Mouse (Mus musculus): ENCODE data around the gene Ralbp1. TPM values are rescaled to one million over a fixed set of nuclear protein-coding genes. Genes with fewer than 3 reads are reported as not detected.

Gene Ralbp1
- polyA plus RNA-seq, 1 experiment from 2014 or later, result 35.4 TPM

- peaks cover 2% of the 10 kb centered on the region; the same call in 1 of the 2 replicates for H3K4me1 ChIP-seq (replicated peaks; ENCODE audit: control insufficient read depth, insufficient read depth, low read length)
- no peak overlapping the region for H3K9ac ChIP-seq (ENCODE audit: low read length)
- no peaks in the 10 kb centered on the region for H3K27me3 ChIP-seq (ENCODE audit: control insufficient read depth, insufficient read depth, low read length)
- no peak overlapping the region for H3K27ac ChIP-seq (ENCODE audit: low read depth, low read length)
- DNase-seq (ENCODE audit: low spot score) (peak; percentile 86), ATAC-seq (replicated peaks; ENCODE audit: low FRiP score) (no peak)
- H3K9me3 ChIP-seq (ENCODE audit: control insufficient read depth, low read length), result no peaks in the 10 kb centered on the region
- no peaks in the 10 kb centered on the region; the same call in 1 of the 2 replicates for H3K36me3 ChIP-seq (ENCODE audit: control insufficient read depth, insufficient read depth, low read length)
- no peak overlapping the region for H3K4me3 ChIP-seq (ENCODE audit: low read depth, low read length)
- 45% methylated on average over 4 of the region's 4 CpGs for WGBS
- H3K4me2 ChIP-seq (ENCODE audit: low read depth, low read length, severe bottlenecking), result no peak overlapping the region
These were observed 15.5 kb downstream of the Ralbp1 start for GRCm38 (mm10) chr17:65870146-65870545.

- 92% methylated on average over 10 of the region's 10 CpGs for WGBS
- Histone ChIP-seq H3K27me3 (ENCODE audit: control insufficient read depth, insufficient read depth, low read length) (no peaks in the 10 kb centered on the region), H3K4me3 (ENCODE audit: low read depth, low read length) (no peak overlapping the region), H3K36me3 (ENCODE audit: control insufficient read depth, insufficient read depth, low read length) (no peaks in the 10 kb centered on the region; the same call in 1 of the 2 replicates), H3K4me2 (ENCODE audit: low read depth, low read length, severe bottlenecking) (no peak overlapping the region), H3K9ac (ENCODE audit: low read length) (no peak overlapping the region), H3K4me1 (replicated peaks; ENCODE audit: control insufficient read depth, insufficient read depth, low read length) (peaks cover 2% of the 10 kb centered on the region; the same call in 1 of the 2 replicates), H3K9me3 (ENCODE audit: control insufficient read depth, low read length) (no peaks in the 10 kb centered on the region), H3K27ac (ENCODE audit: low read depth, low read length) (no peak overlapping the region)
- DNase-seq (ENCODE audit: low spot score) (no peak), ATAC-seq (replicated peaks; ENCODE audit: low FRiP score) (no peak)
These were observed 15.9 kb downstream of the Ralbp1 start for GRCm38 (mm10) chr17:65869720-65870119.

- peaks cover 2% of the 10 kb centered on the region; the same call in 1 of the 2 replicates for H3K4me1 ChIP-seq (replicated peaks; ENCODE audit: control insufficient read depth, insufficient read depth, low read length)
- WGBS, result 89% methylated on average over 5 of the region's 5 CpGs
- H3K4me3 ChIP-seq (ENCODE audit: low read depth, low read length), result no peak overlapping the region
- H3K36me3 ChIP-seq (ENCODE audit: control insufficient read depth, insufficient read depth, low read length), result no peaks in the 10 kb centered on the region; the same call in 1 of the 2 replicates
- H3K27me3 ChIP-seq (ENCODE audit: control insufficient read depth, insufficient read depth, low read length), result no peaks in the 10 kb centered on the region
- H3K4me2 ChIP-seq (ENCODE audit: low read depth, low read length, severe bottlenecking), result no peak overlapping the region
- no peak overlapping the region for H3K27ac ChIP-seq (ENCODE audit: low read depth, low read length)
- H3K9ac ChIP-seq (ENCODE audit: low read length), result no peak overlapping the region
- H3K9me3 ChIP-seq (ENCODE audit: control insufficient read depth, low read length), result no peaks in the 10 kb centered on the region
- ATAC-seq (replicated peaks; ENCODE audit: low FRiP score) (no peak), DNase-seq (ENCODE audit: low spot score) (no peak)
These were observed 17.6 kb downstream of the Ralbp1 start for GRCm38 (mm10) chr17:65867996-65868395.

- DNase-seq (ENCODE audit: low spot score) (no peak), ATAC-seq (replicated peaks; ENCODE audit: low FRiP score) (no peak)
- H3K36me3 ChIP-seq (ENCODE audit: control insufficient read depth, insufficient read depth, low read length), result no peaks in the 10 kb centered on the region; the same call in 1 of the 2 replicates
- no peak overlapping the region for H3K4me2 ChIP-seq (ENCODE audit: low read depth, low read length, severe bottlenecking)
- no peaks in the 10 kb centered on the region for H3K4me1 ChIP-seq (replicated peaks; ENCODE audit: control insufficient read depth, insufficient read depth, low read length)
- no peak overlapping the region for H3K27ac ChIP-seq (ENCODE audit: low read depth, low read length)
- H3K4me3 ChIP-seq (ENCODE audit: low read depth, low read length), result no peak overlapping the region
- WGBS, result 87% methylated on average over 3 of the region's 3 CpGs
- H3K9me3 ChIP-seq (ENCODE audit: control insufficient read depth, low read length), result no peaks in the 10 kb centered on the region
- H3K9ac ChIP-seq (ENCODE audit: low read length), result no peak overlapping the region
- H3K27me3 ChIP-seq (ENCODE audit: control insufficient read depth, insufficient read depth, low read length), result no peaks in the 10 kb centered on the region
These were observed 19.4 kb downstream of the Ralbp1 start for GRCm38 (mm10) chr17:65866201-65866600.

GRCm38 (mm10) chr17:65865265-65865664 is 20.3 kb downstream of the Ralbp1 start:
- Histone ChIP-seq H3K27me3 (ENCODE audit: control insufficient read depth, insufficient read depth, low read length) (no peaks in the 10 kb centered on the region), H3K4me3 (ENCODE audit: low read depth, low read length) (no peak overlapping the region), H3K36me3 (ENCODE audit: control insufficient read depth, insufficient read depth, low read length) (no peaks in the 10 kb centered on the region; the same call in 1 of the 2 replicates), H3K4me2 (ENCODE audit: low read depth, low read length, severe bottlenecking) (no peak overlapping the region), H3K4me1 (replicated peaks; ENCODE audit: control insufficient read depth, insufficient read depth, low read length) (no peaks in the 10 kb centered on the region), H3K27ac (ENCODE audit: low read depth, low read length) (no peak overlapping the region), H3K9me3 (ENCODE audit: control insufficient read depth, low read length) (no peaks in the 10 kb centered on the region), H3K9ac (ENCODE audit: low read length) (no peak overlapping the region)
- DNase-seq (ENCODE audit: low spot score) (no peak), ATAC-seq (replicated peaks; ENCODE audit: low FRiP score) (no peak)

- no peak overlapping the region for H3K4me2 ChIP-seq (ENCODE audit: low read depth, low read length, severe bottlenecking)
These were observed 20.9 kb downstream of the Ralbp1 start for GRCm38 (mm10) chr17:65864742-65865141.

GRCm38 (mm10) chr17:65863830-65864229 is 21.8 kb downstream of the Ralbp1 start:
- H3K9ac ChIP-seq (ENCODE audit: low read length), result no peak overlapping the region
- 96% methylated on average over 12 of the region's 12 CpGs for WGBS
- no peaks in the 10 kb centered on the region for H3K9me3 ChIP-seq (ENCODE audit: control insufficient read depth, low read length)
- no peak for DNase-seq (ENCODE audit: low spot score)
- H3K27me3 ChIP-seq (ENCODE audit: control insufficient read depth, insufficient read depth, low read length), result no peaks in the 10 kb centered on the region
- no peak for ATAC-seq (replicated peaks; ENCODE audit: low FRiP score)
- no peak overlapping the region for H3K27ac ChIP-seq (ENCODE audit: low read depth, low read length)
- H3K4me3 ChIP-seq (ENCODE audit: low read depth, low read length), result no peak overlapping the region
- H3K36me3 ChIP-seq (ENCODE audit: control insufficient read depth, insufficient read depth, low read length), result no peaks in the 10 kb centered on the region; the same call in 1 of the 2 replicates
- no peak overlapping the region for H3K4me2 ChIP-seq (ENCODE audit: low read depth, low read length, severe bottlenecking)
- no peaks in the 10 kb centered on the region for H3K4me1 ChIP-seq (replicated peaks; ENCODE audit: control insufficient read depth, insufficient read depth, low read length)

More at GRCm38 (mm10) chr17:65864742-65865141, 20.9 kb downstream of the Ralbp1 start:
- ATAC-seq (replicated peaks; ENCODE audit: low FRiP score) (0 out of 2 replicates have a peak, but pooled peaks have one; percentile 33), DNase-seq (ENCODE audit: low spot score) (no peak)
- Histone ChIP-seq H3K4me1 (replicated peaks; ENCODE audit: control insufficient read depth, insufficient read depth, low read length) (no peaks in the 10 kb centered on the region), H3K27ac (ENCODE audit: low read depth, low read length) (no peak overlapping the region), H3K9ac (ENCODE audit: low read length) (no peak overlapping the region), H3K4me3 (ENCODE audit: low read depth, low read length) (no peak overlapping the region), H3K36me3 (ENCODE audit: control insufficient read depth, insufficient read depth, low read length) (no peaks in the 10 kb centered on the region; the same call in 1 of the 2 replicates), H3K27me3 (ENCODE audit: control insufficient read depth, insufficient read depth, low read length) (no peaks in the 10 kb centered on the region), H3K9me3 (ENCODE audit: control insufficient read depth, low read length) (no peaks in the 10 kb centered on the region)
- WGBS, result 47% methylated on average over 4 of the region's 4 CpGs

GRCm38 (mm10) chr17:65862579-65862978 is 23.0 kb downstream of the Ralbp1 start:
- no peaks in the 10 kb centered on the region for H3K27me3 ChIP-seq (ENCODE audit: control insufficient read depth, insufficient read depth, low read length)
- H3K9me3 ChIP-seq (ENCODE audit: control insufficient read depth, low read length), result no peaks in the 10 kb centered on the region
- peak; percentile 68 for DNase-seq (ENCODE audit: low spot score)
- no peak for ATAC-seq (replicated peaks; ENCODE audit: low FRiP score)
- 54% methylated on average over 4 of the region's 4 CpGs for WGBS
- no peak overlapping the region for H3K4me3 ChIP-seq (ENCODE audit: low read depth, low read length)
- H3K36me3 ChIP-seq (ENCODE audit: control insufficient read depth, insufficient read depth, low read length), result no peaks in the 10 kb centered on the region; the same call in 1 of the 2 replicates
- H3K4me1 ChIP-seq (replicated peaks; ENCODE audit: control insufficient read depth, insufficient read depth, low read length), result no peaks in the 10 kb centered on the region
- no peak overlapping the region for H3K9ac ChIP-seq (ENCODE audit: low read length)
- H3K27ac ChIP-seq (ENCODE audit: low read depth, low read length), result no peak overlapping the region
- H3K4me2 ChIP-seq (ENCODE audit: low read depth, low read length, severe bottlenecking), result no peak overlapping the region

GRCm38 (mm10) chr17:65857617-65858016 is 28.0 kb downstream of the Ralbp1 start:
- no peaks in the 10 kb centered on the region for H3K36me3 ChIP-seq (ENCODE audit: control insufficient read depth, insufficient read depth, low read length)
- 87% methylated on average over 4 of the region's 4 CpGs for WGBS
- H3K27ac ChIP-seq (ENCODE audit: low read depth, low read length), result no peak overlapping the region

More at GRCm38 (mm10) chr17:65857617-65858016, 28.0 kb downstream of the Ralbp1 start:
- Histone ChIP-seq H3K9ac (ENCODE audit: low read length) (no peak overlapping the region), H3K4me2 (ENCODE audit: low read depth, low read length, severe bottlenecking) (no peak overlapping the region), H3K9me3 (ENCODE audit: control insufficient read depth, low read length) (no peaks in the 10 kb centered on the region), H3K4me1 (replicated peaks; ENCODE audit: control insufficient read depth, insufficient read depth, low read length) (no peaks in the 10 kb centered on the region), H3K4me3 (ENCODE audit: low read depth, low read length) (no peak overlapping the region), H3K27me3 (ENCODE audit: control insufficient read depth, insufficient read depth, low read length) (no peaks in the 10 kb centered on the region)
- ATAC-seq (replicated peaks; ENCODE audit: low FRiP score), result no peak
- no peak for DNase-seq (ENCODE audit: low spot score)

Measured in forebrain, embryonic 11.5 days (tissue).